Mouse (Mus musculus) spleen, postnatal 14 days (tissue): ENCODE results near the gene Ppp1r1c.

ENCODE experiments used
- DNase-seq, 2 experiments: peaks; one replicate each; pipeline ENCODE4 v3.0.0; 2021 to 2022; ENCODE audit warnings: low spot score in 2 of 2

Gene Ppp1r1c

DNA sequence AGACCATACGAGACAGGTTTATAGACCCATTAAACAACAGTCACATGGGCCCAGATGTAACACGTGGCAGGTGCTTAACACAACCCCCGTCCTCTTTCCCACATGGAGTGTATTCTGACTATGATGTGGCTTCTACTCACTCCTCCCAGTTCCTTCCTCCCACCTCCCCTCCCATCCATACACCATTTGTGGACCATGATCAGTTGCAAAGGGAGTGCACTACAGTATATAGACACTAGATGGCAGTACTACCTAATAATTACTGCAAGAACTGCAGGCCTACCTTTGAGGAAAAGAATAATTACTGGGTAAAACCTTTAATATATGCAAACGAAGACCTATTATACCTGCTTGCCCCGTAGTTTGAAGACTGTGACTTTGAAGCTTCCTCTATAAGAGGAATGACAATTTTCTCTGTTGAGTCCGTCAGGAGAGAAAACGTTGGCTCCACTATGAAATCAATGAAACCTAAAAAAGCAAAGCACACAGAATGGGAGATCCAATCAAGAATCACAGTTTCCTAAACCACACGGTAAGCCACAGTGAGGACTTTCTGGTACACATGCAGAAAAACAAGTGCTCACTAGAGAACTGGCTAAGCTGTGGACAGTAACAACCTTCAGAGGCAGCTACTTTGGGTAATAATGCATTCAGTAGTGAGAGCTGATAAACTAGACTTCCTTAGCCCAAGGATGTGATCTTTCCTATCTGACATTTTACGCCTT, 157.9 kb downstream of the Ppp1r1c start:
- DNase-seq = no peak
